Mouse (Mus musculus) heart, postnatal 0 days (tissue): ENCODE results near the gene Vmn2r6. TPM values are rescaled to one million over a fixed set of nuclear protein-coding genes. Genes with fewer than 3 reads are reported as not detected.
A peak's percentile ranks its signal among the peaks of the same experiment; 100 is the strongest.
"Not testable (repeated sequence)": the region's sequence is repeated elsewhere in the genome, so short reads cannot be mapped to it uniquely, and the experiment has no call there.

ENCODE experiments used
- ATAC-seq: fragments of 200-750 bp; cut with Nextera tagmentation; 2 replicates; pipeline ENCODE4 v1.8.0; 2017; ENCODE audit warnings: low read depth, moderate number of reproducible peaks, moderate library complexity; ENCODE audit not compliant: insufficient read depth
- DNase-seq: peaks from one replicate; pipeline ENCODE4 v3.0.0-alpha.2; 2016; ENCODE audit warnings: low spot score
- H3K27ac ChIP-seq: fragments of 300-500 bp; sonication (generic); 2 replicates; pipeline ENCODE4 v1.5.1; 2014; ENCODE audit warnings: low read depth, mild to moderate bottlenecking
- H3K27me3 ChIP-seq: fragments of 300-500 bp; sonication (generic); 2 replicates; pipeline ENCODE4 v1.6.1; 2014; ENCODE audit warnings: low read length, mixed read lengths; ENCODE audit not compliant: control insufficient read depth, insufficient read depth
- H3K36me3 ChIP-seq: fragments of 300-500 bp; sonication (generic); replicated peaks from 2 replicates; pipeline ENCODE4 v1.6.1; 2014; ENCODE audit warnings: low read length, mixed read lengths; ENCODE audit not compliant: control insufficient read depth, insufficient read depth
- H3K4me1 ChIP-seq: fragments of 300-500 bp; sonication (generic); 2 replicates; pipeline ENCODE4 v1.6.1; 2014; ENCODE audit warnings: antibody characterized with exemption; ENCODE audit not compliant: control insufficient read depth, insufficient read depth
- H3K4me2 ChIP-seq: fragments of 300-500 bp; sonication (generic); 2 replicates; pipeline ENCODE4 v1.6.1; 2014; ENCODE audit warnings: low read depth, mild to moderate bottlenecking, low read length, moderate library complexity
- H3K4me3 ChIP-seq: fragments of 300-500 bp; sonication (generic); 2 replicates; pipeline ENCODE4 v1.5.1; 2014; ENCODE audit warnings: low read depth, low read length
- H3K9ac ChIP-seq: fragments of 300-500 bp; sonication (generic); replicated peaks from 2 replicates; pipeline ENCODE4 v1.6.1; 2014; ENCODE audit warnings: low read depth, low read length, mixed read lengths
- H3K9me3 ChIP-seq: fragments of 300-500 bp; sonication (generic); replicated peaks from 2 replicates; pipeline ENCODE4 v1.6.1; 2016; ENCODE audit warnings: low read length; ENCODE audit not compliant: control insufficient read depth
- CTCF ChIP-seq: IDR thresholded peaks from 2 replicates; pipeline ENCODE4 v1.5.1; 2016; ENCODE audit warnings: antibody characterized with exemption, control low read depth, low read depth
- EP300 ChIP-seq: IDR thresholded peaks from 2 replicates; pipeline ENCODE4 v1.6.1; 2016; ENCODE audit warnings: antibody characterized with exemption, low read depth
- WGBS: fragments of 180-500 bp; shearing (Covaris S2); extraction: QIAGEN DNeasy Blood & Tissue Kit; methylation state at CpG from one replicate; pipeline ENCODE4 v1.1.7; 2014; 5-methylcytosine and 5-hydroxymethylcytosine counted together
- polyA plus RNA-seq: library from polyadenylated mRNA; unstranded; fragments of >200 nt; fragmentation: Nextera tagmentation; extraction: Ambion mirVana; gene quantifications from 2 replicates; pipeline ENCODE4 v1.2.1, GENCODE M21; 2015
- total RNA-seq: library from RNA; depleted of rRNA; stranded (reverse); fragments of >200 nt; gene quantifications from 2 replicates; pipeline ENCODE4 v1.2.3, GENCODE M21; 2014; ENCODE audit warnings: low replicate concordance; rRNA removed

Gene Vmn2r6
- not detected in 2 replicates for total RNA-seq
- polyA plus RNA-seq: not detected in 2 replicates

DNA sequence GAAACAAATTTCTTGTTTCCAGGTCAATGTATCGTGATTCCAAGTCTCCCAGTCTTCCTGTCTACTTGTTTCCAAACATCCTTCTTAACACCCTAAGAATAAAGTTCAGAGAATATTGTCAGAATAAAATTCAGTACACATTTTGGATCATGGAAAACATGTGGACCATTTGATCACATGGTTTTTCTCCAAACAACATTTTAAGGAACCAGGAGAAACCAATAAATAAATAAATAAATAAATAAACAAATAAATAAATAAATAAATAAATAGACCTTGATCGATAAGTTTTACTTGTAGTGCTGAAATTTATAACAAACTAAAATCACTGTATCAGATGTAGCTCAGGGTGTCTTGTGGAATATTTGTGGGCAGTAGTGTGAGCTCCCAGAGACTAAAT is at the start of gene Vmn2r6:
TSS of gene Vmn2r6 (minus strand) at position 101 of the 400 bp plus-strand sequence.
- not testable (repeated sequence) for ATAC-seq, H3K27ac ChIP-seq, H3K4me3 ChIP-seq, H3K9me3 ChIP-seq, H3K9ac ChIP-seq, H3K27me3 ChIP-seq, H3K4me1 ChIP-seq, DNase-seq, H3K4me2 ChIP-seq, H3K36me3 ChIP-seq
- WGBS: 77% methylated on average over 2 of the region's 2 CpGs

- no peak for DNase-seq
- TF ChIP-seq CTCF (peak; percentile 31; the same call in 1 of the 2 replicates), EP300 (no peak)
- 58% methylated on average over 9 of the region's 9 CpGs for WGBS
Measured at GRCm38 (mm10) chr3:64587618-64588017, 22.0 kb upstream of the Vmn2r6 start.

GRCm38 (mm10) chr3:64568793-64569192 is 3.2 kb upstream of the Vmn2r6 start:
- H3K4me2 ChIP-seq, H3K36me3 ChIP-seq, H3K4me3 ChIP-seq, H3K27me3 ChIP-seq, H3K9ac ChIP-seq, H3K27ac ChIP-seq, ATAC-seq, H3K9me3 ChIP-seq, H3K4me1 ChIP-seq: not testable (repeated sequence)
- 5% methylated on average over 2 of the region's 2 CpGs for WGBS
- DNase-seq: peak; percentile 9

More at GRCm38 (mm10) chr3:64587618-64588017, 22.0 kb upstream of the Vmn2r6 start:
- H3K9me3 ChIP-seq: no peaks in the 10 kb centered on the region
- no peaks in the 10 kb centered on the region for H3K36me3 ChIP-seq
- H3K4me1 ChIP-seq: no peaks in the 10 kb centered on the region
- no peak for ATAC-seq
- H3K9ac ChIP-seq: no peak overlapping the region
- H3K27me3 ChIP-seq: no peaks in the 10 kb centered on the region
- H3K4me2 ChIP-seq: no peak overlapping the region
- H3K27ac ChIP-seq: no peak overlapping the region
- H3K4me3 ChIP-seq: no peak overlapping the region

DNA sequence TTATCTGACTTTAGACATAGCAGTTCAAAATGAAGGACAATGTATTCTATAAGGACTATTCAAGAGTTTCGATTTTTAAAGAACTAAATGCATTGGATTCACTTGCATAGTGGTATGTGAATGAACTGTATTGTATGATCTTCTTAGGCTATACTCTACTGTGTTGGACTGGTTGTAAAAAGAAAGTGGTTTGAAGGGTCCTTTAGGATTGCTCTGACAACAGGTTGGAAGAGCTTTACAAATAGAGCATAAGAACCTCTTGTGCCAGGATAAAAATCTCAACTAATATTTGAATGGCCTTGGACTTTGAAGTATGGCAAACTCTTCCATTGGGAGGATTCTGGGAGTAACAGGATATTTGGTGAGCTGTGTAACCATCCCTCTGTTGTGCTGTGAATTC is 42.0 kb downstream of the Vmn2r6 start:
- not testable (repeated sequence) for H3K4me3 ChIP-seq, ATAC-seq, H3K27me3 ChIP-seq, H3K4me2 ChIP-seq, H3K9me3 ChIP-seq, H3K4me1 ChIP-seq, H3K27ac ChIP-seq, DNase-seq, H3K36me3 ChIP-seq, H3K9ac ChIP-seq
- WGBS: 59% methylated on average over 1 of the region's 1 CpGs

DNA sequence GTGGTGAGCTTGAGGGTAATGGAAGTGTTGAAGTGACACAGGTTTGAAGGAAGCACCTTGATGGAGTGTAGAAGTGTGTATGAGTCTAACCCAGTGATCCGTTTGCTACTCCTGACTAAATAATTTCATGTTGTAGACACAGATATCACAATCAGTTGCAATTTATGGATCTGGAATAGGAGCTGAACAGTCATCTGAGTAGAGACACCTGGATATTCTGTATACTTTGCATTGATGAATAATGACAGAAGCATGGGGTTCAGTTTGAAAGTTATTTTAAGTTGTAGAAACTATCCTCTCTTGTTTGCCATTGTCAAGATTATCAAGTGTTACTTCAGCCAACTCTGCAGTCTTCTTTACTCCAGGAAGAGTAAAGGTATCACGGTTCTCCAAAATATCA is 55.9 kb downstream of the Vmn2r6 start, which contains the start of gene Vmn2r5:
TSS of gene Vmn2r5 (minus strand) at position 101 of the 400 bp plus-strand sequence.
- H3K4me2 ChIP-seq, H3K36me3 ChIP-seq, ATAC-seq, H3K27me3 ChIP-seq, DNase-seq, H3K27ac ChIP-seq, H3K4me1 ChIP-seq, H3K4me3 ChIP-seq, H3K9ac ChIP-seq, H3K9me3 ChIP-seq: not testable (repeated sequence)
- no CpG with 5 or more reads among the region's 2 CpGs for WGBS

Other genes with a start within 250 kb of the Vmn2r6 start
- gene Vmn2r4, start 150.5 kb downstream of the Vmn2r6 start, total RNA-seq: not detected in 2 replicates
- gene Vmn2r4, start 150.5 kb downstream of the Vmn2r6 start, polyA plus RNA-seq: not detected in 2 replicates
- gene Vmn2r5, start 56.0 kb downstream of the Vmn2r6 start, total RNA-seq: not detected in 2 replicates
- not detected in 2 replicates for gene Vmn2r5, start 56.0 kb downstream of the Vmn2r6 start, polyA plus RNA-seq